Mouse (Mus musculus) frontal cortex, postnatal 36 days (tissue): Measurements from ENCODE around the gene Hs6st1.

ENCODE experiments used
- DNase-seq, 2 experiments: peaks; one replicate each; pipeline ENCODE4 v3.0.0; 2022; ENCODE audit warnings: low spot score in 2 of 2

Gene Hs6st1

GRCm38 (mm10) chr1:36129126-36129525, 60.9 kb downstream of the Hs6st1 start:
- no peak for DNase-seq

GRCm38 (mm10) chr1:36129881-36130280, 61.7 kb downstream of the Hs6st1 start:
- DNase-seq = no peak

- no peak for DNase-seq
Measured at GRCm38 (mm10) chr1:36130307-36131035, 62.3 kb downstream of the Hs6st1 start.

- no peak for DNase-seq
Measured at GRCm38 (mm10) chr1:36131154-36131553, 63.0 kb downstream of the Hs6st1 start.

- no peak for DNase-seq
Measured at GRCm38 (mm10) chr1:36131766-36132165, 63.6 kb downstream of the Hs6st1 start.

GRCm38 (mm10) chr1:36132211-36132610, 64.0 kb downstream of the Hs6st1 start:
- DNase-seq = no peak

GRCm38 (mm10) chr1:36133041-36133440, 64.8 kb downstream of the Hs6st1 start:
- DNase-seq = no peak

GRCm38 (mm10) chr1:36133647-36134046, 65.4 kb downstream of the Hs6st1 start:
- DNase-seq = no peak

GRCm38 (mm10) chr1:36134584-36134983, 66.4 kb downstream of the Hs6st1 start:
- DNase-seq = peak; percentile 72 to 85

GRCm38 (mm10) chr1:36140311-36140710, 72.1 kb downstream of the Hs6st1 start:
- no peak for DNase-seq

- peak; percentile 46 to 70 for DNase-seq
Measured at GRCm38 (mm10) chr1:36145050-36145449, 76.8 kb downstream of the Hs6st1 start.

GRCm38 (mm10) chr1:36148809-36149208, 80.6 kb downstream of the Hs6st1 start:
- DNase-seq = no peak

GRCm38 (mm10) chr1:36149411-36149810, 81.2 kb downstream of the Hs6st1 start:
- DNase-seq = no peak
